Mouse (Mus musculus): Measurements from ENCODE around the gene Bag3.
A peak's percentile ranks its signal among the peaks of the same experiment; 100 is the strongest.
"Not testable (repeated sequence)": the region's sequence is repeated elsewhere in the genome, so short reads cannot be mapped to it uniquely, and the experiment has no call there.

The Bag3 gene

DNA sequence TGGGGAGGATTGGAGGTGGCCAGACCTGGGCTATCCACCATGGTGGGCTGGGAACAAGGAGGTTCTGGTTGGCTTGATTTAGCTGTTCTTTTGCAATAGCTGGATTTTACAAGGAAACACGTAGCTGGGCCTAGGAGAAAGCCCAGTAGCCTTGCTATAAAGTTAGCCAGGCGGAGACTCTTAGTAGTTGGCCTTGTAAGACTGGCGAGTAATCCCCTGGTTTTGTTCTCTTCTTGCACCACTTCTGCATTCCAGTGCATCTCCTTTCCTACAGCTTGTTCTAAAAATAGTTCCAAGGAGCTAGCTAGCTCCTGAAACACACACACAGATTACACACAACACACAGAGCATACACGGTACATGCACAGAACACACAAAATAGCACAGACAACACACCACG is 15.4 kb downstream of the Bag3 start:
- no peak for DNase-seq

DNA sequence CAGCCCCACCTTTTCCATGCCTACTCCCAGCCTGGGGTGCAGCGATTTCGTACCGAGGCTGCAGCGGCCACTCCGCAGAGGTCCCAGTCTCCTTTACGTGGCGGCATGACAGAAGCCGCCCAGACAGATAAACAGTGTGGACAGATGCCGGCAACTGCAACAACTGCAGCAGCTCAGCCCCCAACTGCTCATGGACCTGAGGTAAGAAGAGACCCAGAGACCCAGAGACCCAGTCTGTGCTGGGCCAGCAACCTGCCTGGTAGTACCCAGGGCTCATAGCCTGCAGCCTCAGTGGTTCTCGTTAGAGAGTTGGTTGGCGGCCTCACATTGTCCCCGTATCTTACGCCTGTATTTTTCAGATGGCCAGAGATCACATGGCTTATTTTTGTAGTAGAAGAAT is 16.7 kb downstream of the Bag3 start:
- DNase-seq = no peak

DNA sequence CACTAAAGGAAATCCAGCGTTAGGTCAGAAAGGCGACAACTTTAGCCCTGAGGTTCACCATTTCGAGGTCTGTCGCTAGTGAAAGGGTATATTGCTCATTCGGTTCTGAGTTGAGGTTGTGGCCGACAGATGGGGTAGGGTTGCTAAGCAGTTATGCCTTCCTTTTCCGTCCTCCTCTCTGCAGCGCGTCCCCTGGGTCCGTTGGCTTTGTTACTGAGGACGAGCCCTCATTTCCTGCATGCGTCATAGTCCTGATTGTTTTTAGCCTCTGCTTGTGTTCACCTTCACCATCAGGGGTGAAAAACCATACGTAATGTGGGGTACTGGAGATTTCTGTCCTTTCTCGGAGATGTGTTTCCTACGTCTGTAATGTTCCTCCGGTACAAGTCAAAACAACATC is 17.3 kb downstream of the Bag3 start:
- DNase-seq = no peak

DNA sequence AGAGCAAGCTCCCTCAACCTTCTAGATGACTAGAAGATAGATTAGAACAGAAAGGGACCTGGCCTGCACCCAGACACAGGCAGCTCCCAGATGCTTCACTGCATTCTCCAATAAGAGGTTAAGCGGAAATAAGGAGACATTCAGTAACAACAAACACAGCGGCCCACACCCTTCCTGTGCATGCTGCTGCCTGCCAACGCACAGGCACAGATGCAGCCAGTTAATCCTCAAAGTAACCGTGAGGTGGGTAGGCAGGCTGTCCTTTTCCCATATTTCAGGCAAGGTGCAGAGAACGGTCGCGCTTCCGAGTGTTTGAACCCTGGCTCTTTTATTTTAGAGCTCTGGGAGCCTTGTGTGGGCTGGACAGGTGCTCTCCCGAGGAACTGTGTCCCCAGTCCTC is 17.8 kb downstream of the Bag3 start:
- DNase-seq = no peak

DNA sequence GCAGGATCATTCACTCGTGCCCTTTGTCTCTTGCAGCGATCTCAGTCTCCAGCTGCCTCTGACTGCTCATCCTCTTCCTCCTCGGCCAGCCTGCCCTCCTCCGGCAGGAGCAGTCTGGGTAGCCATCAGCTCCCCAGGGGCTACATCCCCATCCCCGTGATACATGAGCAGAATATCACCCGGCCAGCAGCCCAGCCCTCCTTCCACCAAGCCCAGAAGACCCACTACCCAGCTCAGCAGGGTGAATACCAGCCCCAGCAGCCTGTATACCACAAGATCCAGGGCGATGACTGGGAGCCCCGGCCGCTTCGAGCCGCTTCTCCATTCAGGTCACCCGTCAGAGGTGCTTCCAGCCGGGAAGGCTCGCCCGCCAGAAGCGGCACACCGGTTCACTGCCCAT is 18.4 kb downstream of the Bag3 start:
- DNase-seq = no peak

DNA sequence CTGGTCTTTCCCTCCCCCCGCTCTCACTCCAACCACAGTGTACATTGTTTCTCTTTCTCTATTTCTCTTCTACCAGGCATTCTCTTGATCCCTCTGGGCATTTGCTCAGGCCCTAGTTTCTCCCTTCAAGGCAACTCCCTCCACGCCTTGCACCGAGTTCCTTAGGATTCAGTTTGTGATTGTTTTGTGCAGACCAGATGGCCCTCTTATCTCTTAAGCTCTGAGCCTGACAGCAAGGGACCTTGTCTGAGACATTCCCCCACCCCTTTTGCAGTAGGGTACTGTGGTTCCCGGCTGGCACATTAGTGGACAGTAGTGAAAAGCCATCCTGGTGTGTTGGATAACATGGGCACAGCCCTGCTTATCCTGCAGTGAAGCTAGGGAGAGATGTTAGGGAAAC is 19.1 kb downstream of the Bag3 start:
- no peak for DNase-seq

DNA sequence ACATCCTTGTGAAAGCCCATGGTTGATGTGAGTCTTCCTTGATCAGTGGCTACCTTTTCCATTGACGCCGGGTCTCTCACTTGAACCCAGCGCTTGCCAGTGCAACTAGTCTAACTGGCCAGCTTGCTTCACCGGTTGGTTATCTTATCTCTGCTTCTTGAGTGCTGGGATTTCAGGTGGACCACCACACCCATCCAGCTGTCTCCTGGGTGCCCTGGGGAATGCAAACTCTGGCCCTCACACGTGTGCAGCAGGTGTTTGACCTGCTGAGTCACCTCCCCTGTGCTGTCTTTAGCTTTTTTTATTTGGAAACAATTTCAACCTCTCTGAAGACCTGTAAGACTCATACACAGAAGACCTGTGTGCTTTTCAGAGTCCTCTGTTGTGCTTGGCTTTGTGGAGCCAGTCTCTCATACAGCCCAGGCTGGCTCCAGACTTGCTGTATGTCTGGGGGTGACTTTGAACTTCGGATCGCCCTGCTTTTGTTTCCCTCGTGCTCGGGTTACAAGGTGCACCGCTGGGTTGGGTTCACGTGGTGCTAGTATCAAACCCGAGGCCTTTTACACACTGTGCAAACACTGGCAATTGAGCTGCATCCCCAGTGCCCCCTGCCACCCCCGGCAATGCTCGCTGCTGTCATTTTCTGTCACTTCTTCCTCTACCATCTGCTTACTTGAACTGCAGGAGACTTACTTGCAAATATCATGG is 19.9 kb downstream of the Bag3 start:
- DNase-seq = no peak

DNA sequence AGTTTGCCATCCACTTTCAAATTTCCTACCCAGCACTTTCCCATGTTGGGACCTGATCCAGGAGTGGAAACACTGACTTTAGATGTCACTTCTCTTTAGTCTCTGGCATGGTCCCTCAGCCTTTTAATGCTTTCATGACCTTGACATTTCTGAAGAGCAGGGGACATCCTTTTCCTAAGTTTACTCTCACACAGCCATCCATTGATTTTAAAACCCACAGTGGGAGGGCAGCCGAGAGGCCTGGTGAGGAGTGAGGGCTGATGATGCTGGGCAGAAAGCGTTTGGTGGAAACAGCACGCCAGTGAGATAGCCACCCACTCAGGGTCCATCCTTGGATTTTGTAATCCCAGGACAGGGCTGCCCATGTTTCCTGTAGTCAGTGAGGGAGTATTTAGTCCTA is 20.5 kb downstream of the Bag3 start:
- no peak for DNase-seq

DNA sequence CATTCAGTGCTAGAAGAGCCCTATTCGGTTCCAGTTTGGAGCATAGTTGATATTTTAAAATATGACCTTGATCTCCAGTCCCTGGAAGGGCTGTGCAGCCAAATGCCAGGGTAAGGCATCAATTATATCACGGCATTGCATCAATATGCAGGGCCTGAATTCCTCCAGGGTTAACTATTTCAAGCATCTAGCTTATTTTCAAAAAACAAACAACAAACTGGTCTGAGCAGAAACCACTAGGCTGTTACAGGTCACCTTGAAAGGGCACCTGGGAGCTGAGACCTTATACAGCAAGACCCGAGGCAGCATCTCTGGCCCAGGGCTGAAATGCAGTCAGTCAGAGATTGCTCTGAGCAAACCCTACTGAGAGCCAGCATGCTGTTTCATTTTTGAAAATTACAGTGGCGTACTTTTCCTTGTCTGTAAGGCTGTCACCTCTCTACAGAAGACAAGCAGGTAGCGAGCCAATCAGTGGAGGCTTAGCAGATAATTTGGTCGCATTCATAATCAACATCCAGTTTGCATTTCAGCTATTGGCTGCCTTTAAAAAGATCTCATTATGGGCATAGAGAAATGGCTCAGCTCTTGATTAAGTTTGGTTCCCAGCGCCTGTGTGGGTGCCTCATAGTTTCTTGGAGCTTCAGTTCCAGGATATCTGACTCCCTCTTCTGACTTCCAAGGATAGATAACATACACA is 21.3 kb downstream of the Bag3 start:
- no peak for DNase-seq

- DNase-seq = no peak
Observed at GRCm38 (mm10) chr7:128546031-128546430, 22.6 kb downstream of the Bag3 start.

DNA sequence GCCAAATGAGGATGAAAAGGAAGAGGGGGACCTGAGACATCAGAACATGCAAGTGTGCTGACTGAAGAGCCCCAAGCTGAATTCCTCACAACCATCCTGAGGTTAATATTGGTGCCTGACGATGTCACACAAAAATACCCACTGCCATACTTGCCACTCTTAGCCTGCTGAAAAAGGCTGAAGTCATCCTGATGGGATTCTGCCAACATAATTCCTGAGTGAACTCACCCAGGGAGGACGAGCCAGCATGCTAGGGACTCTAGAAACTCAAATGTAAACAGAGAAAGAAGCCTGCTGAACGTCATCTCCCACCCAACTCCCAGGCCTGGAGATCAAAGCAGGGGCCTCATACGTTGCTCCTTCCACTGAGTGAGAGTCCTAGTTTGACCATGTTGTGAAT is 25.7 kb downstream of the Bag3 start:
- DNase-seq = no peak

DNA sequence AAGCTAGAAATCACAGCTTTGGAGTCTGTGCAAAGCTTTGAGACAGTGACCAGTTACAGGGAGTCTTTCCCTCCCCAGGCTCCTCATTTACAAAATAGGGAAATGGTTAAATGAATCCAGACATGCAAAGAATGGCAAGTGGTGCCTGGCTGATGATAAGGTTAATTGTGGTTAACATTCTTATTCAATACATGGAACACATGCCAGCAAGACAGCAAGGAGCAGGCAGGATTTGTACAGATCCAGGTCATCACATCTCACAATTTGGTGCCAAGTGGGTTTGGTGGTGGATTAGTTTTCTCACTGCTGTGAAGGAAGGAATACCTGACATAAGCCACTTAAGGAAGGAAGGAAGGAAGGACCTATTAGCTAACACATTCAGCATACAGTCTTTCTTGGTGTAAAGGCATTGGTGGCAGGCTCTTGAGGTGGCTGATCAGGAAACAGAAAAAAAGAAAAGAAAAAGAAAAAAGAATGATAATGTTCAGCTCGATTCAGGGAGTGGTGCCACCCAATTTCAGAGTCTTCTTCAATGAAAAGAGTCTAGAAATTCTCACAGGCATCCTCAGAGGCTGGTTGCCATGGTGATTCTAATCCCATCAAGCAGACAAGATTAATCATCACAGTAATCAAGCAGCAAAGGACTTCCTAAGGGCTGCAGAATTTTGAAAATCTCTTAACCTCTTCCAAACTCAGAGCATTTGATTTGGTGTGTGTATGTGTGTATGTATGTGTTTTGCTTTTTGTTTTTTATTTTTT is 27.1 kb downstream of the Bag3 start:
- no peak for DNase-seq

- DNase-seq = no peak
Observed at GRCm38 (mm10) chr7:128551087-128551457, 27.7 kb downstream of the Bag3 start.

GRCm38 (mm10) chr7:128553105-128553705 is 29.8 kb downstream of the Bag3 start:
- no peak for DNase-seq

GRCm38 (mm10) chr7:128554502-128554901 is 31.1 kb downstream of the Bag3 start:
- DNase-seq = peak; percentile 53

GRCm38 (mm10) chr7:128555141-128555750 is 31.8 kb downstream of the Bag3 start:
- no peak for DNase-seq

DNA sequence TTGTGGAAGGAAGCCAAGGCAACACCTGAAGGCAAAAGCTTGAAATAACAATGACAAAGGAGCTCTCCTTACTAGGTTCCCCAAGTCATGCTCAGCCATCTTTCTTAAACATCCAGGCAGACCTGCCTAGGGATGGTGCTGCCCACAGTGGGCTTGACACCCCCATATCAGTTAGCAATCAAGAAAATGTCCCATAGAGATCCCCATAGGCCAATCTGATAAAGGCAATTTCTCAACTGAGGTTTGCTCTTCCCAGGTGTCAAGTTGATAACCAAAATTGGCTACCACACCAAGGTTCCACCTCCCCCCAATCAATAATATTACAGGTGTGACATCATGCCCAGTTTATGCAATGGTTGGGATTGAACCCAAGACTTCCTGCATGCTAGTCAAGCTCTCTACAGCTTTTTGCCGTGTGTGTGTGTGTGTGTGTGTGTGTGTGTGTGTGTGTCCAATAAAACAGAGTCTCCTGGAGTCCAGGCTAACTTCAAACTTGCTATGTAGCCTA is 33.6 kb downstream of the Bag3 start:
- no peak for DNase-seq

DNA sequence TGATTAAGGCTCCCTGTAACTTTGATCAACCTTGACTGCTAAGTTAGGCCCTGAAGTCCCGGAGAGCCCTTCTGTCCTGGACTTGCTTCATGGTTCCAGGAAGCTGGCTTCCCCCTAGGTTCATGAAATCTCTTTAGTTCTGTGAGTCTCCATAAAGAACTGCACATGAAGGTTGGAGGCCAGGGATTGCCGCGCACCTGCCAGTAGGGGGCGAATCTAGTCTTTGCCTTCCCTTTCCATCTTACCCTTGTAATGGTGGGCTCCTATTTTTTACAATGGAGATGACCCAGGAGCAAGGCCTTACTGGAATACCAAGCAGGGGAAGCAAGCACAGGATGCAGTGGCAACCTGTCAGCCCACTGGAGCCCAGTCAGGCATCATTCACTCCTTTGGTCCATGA is 40.0 kb downstream of the Bag3 start:
- DNase-seq = no peak

DNA sequence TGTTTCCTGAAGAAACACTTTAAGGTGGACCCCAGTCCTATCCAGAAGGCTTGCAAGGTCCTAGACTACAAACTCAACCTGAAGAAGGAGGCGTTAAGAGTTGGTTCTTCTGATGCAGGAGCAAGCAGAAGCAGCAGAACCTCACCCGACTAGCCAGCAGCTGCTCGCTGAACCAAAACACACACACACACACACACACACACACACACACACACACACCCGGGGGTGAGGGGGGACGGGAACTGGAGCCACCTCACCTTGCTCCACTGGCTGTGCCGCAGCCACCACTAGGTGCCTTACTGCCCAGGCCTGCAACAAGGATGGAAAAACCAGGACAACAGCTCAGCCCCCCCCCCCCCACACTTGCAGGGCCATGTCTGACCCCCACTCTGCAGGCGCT is 42.9 kb downstream of the Bag3 start:
- no peak for DNase-seq

GRCm38 (mm10) chr7:128567561-128568244 is 44.3 kb downstream of the Bag3 start:
- no peak for DNase-seq

DNA sequence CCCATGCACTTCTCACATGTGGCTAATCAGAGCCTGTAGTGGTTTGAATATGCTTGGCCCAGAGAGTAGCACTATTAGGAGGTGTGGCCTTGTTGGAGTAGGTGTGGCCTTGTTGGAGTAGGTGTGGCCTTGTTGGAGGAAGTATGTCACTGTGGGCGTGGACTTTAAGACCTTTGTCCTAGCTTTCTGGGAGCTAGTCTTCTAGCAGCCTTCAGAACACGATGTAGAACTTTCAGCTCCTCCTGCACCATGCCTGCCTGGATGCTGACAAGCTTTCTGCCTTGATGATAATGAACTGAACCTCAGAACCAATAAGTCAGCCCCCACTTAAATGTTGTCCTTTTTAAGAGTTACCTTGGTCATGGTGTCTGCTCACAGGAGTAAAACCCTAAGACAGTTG is 46.0 kb downstream of the Bag3 start:
- not testable (repeated sequence) for DNase-seq

DNA sequence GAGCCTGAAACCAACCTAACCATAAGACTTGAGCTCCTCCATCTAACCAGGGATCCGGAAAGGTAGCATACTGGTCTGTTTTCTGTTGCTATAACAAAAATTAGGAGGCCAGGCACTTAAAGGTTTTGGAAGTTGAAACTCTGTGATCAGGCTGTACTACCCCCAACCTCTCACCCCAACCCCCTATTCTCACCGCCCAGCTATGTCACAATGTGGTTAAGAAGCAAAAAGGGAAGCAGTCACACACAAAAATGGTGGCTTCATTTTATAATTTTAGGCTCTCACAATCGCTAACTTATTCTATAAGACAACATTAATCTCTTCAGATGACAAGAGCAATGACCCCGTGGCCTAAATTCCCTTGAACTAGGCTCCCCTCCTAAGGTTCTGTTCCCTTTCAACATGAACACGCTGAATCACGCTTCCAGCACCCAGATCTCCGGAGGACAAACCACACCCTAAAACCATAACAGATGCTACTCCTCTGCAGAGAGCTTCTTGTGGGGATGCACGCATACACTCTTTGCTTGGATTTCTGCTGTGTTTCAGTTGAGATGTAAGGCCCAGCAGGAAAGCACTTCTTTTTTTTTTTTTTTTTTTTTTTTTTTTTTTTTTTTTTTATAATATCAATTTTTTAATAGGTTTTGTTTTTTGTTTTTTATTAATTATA is 46.7 kb downstream of the Bag3 start:
- no peak for DNase-seq

Measured in right cerebral cortex, postnatal 25 days (tissue).